Mouse (Mus musculus): Measurements from ENCODE around the gene Tmem163. TPM values are rescaled to one million over a fixed set of nuclear protein-coding genes. Genes with fewer than 3 reads are reported as not detected.

The Tmem163 gene
- total and polyA plus RNA-seq, 3 experiments = 5.2 to 21.6 (median 6.5) TPM

DNA sequence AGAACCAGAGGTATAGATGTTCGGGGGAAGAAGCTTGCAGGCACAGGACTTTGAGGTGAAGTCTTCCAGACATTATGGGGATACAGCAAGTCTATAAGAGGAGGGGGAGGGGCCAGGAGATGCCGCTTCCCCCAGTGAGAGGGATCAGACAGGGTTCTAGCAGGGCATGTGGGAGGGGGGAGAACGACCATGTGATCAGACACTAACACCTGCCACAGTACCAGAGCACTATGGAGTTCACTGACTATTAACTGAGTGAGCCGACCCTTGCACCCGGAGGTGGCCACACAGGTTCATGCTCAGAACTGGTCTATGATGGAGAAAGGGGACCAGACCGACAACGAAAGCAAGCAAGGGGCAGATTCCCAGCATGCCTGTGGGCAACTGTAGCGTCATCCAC, 156.0 kb downstream of the Tmem163 start:
- Histone ChIP-seq H3K4me3 (no peak overlapping the region), H3K27ac (no peak overlapping the region), H3K9ac (ENCODE audit: low read depth, low read length) (no peak overlapping the region), H3K36me3 (ENCODE audit: control insufficient read depth, insufficient read depth, low read length) (no peaks in the 10 kb centered on the region), H3K27me3 (ENCODE audit: control insufficient read depth, insufficient read depth, low read length) (no peaks in the 10 kb centered on the region), H3K4me1 (ENCODE audit: control insufficient read depth, insufficient read depth, low read length) (no peaks in the 10 kb centered on the region), H3K79me2 (replicated peaks; ENCODE audit: control insufficient read depth, insufficient read depth, low read length) (no peaks in the 10 kb centered on the region)
- TF ChIP-seq CTCF (IDR thresholded peaks at IDR 0.05) (no peak), EP300 (IDR thresholded peaks at IDR 0.05; ENCODE audit: insufficient read depth, low read depth, low read length) (no peak), POLR2A (IDR thresholded peaks at IDR 0.05; ENCODE audit: insufficient read depth, low read depth, low read length) (no peak)
- intact Hi-C loops (cut with DNase I) = no loop called here
- no peak for DNase-seq
- WGBS = 73% methylated on average over 8 of the region's 8 CpGs

DNA sequence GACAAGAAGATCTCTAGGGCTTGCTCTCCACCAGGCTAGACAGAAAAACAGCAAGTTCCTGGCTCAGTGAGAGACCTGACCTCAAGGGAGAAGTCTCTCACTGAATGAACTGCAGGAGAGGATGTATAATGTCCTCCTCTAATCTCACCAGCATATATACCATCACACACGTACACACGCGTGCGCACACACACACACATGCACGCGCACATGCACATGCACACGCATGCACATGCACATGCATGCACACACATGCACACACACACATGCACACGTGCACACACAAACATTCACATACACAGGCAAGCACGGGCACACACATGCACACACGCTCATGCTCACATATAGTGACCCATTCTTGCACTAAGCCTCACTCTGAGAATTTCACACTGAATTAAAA, 164.5 kb downstream of the Tmem163 start:
- 98% methylated on average over 10 of the region's 10 CpGs for WGBS

DNA sequence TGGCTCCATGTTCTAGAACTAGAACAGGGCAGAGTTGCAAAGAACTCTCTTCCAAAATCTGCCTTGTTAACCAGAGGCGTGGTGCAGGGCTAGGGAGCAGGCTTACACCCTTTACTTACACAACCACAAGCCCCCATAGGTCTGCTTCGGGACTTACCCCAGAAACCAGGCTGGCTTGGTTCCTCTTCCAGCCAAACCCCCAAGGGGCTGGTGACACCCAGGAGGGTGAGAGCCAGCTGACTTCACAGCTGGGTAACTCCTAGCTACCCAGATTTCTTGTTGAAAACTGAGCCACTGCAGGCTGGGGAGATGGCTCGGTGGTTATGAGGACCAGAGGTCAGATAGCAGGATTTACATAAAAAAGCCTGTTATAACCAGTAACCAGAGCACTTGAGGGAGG, 164.9 kb downstream of the Tmem163 start:
- intact Hi-C loops (cut with DNase I) = no loop called here
- 75% methylated on average over 3 of the region's 3 CpGs for whole genome bisulfite sequencing

More for the DNA sequence above, 164.5 kb downstream of the Tmem163 start:
- Histone ChIP-seq H3K9ac (ENCODE audit: low read depth, low read length) (no peak overlapping the region), H3K4me1 (ENCODE audit: control insufficient read depth, insufficient read depth, low read length) (peaks cover 3% of the 10 kb centered on the region), H3K36me3 (ENCODE audit: control insufficient read depth, insufficient read depth, low read length) (no peaks in the 10 kb centered on the region), H3K27me3 (ENCODE audit: control insufficient read depth, insufficient read depth, low read length) (no peaks in the 10 kb centered on the region), H3K79me2 (replicated peaks; ENCODE audit: control insufficient read depth, insufficient read depth, low read length) (no peaks in the 10 kb centered on the region), H3K27ac (no peak overlapping the region), H3K4me3 (no peak overlapping the region)
- DNase-seq = no peak
- intact Hi-C loops (cut with DNase I) = no loop called here
- TF ChIP-seq POLR2A (IDR thresholded peaks at IDR 0.05; ENCODE audit: insufficient read depth, low read depth, low read length) = no peak
- TF ChIP-seq CTCF (IDR thresholded peaks at IDR 0.05) = no peak
- no peak for TF ChIP-seq EP300 (IDR thresholded peaks at IDR 0.05; ENCODE audit: insufficient read depth, low read depth, low read length)

DNA sequence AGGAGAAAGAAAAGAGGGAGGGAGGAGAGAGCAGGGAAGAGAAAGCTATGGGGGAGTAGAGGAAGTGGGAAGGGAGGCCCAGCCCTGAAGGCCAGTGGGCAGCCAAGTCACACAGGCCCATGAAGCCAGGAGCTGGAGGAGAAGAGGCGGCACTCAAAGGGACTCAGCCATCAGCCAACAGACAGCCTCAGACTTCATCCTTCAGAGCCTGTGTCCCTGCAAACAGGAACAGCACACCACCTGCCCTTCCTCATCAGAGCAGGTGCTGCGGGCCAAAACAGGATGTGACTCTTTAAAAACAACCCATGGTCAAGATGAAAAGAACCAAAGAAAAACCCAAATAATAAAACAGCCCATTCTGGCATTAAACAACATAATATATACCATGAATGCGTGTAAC, 165.7 kb downstream of the Tmem163 start:
- no peak overlapping the region for H3K4me3 ChIP-seq
- H3K36me3 ChIP-seq (ENCODE audit: control insufficient read depth, insufficient read depth, low read length) = no peaks in the 10 kb centered on the region
- no peaks in the 10 kb centered on the region for H3K79me2 ChIP-seq (replicated peaks; ENCODE audit: control insufficient read depth, insufficient read depth, low read length)
- no peak overlapping the region for H3K9ac ChIP-seq (ENCODE audit: low read depth, low read length)
- TF ChIP-seq EP300 (IDR thresholded peaks at IDR 0.05; ENCODE audit: insufficient read depth, low read depth, low read length) (no peak), CTCF (IDR thresholded peaks at IDR 0.05) (no peak), POLR2A (IDR thresholded peaks at IDR 0.05; ENCODE audit: insufficient read depth, low read depth, low read length) (no peak)
- intact Hi-C loops (cut with DNase I) = no loop called here
- no peaks in the 10 kb centered on the region for H3K27me3 ChIP-seq (ENCODE audit: control insufficient read depth, insufficient read depth, low read length)
- no peak for DNase-seq
- no peak overlapping the region for H3K27ac ChIP-seq
- 79% methylated on average over 3 of the region's 3 CpGs for WGBS
- peaks cover 3% of the 10 kb centered on the region for H3K4me1 ChIP-seq (ENCODE audit: control insufficient read depth, insufficient read depth, low read length)

More for the DNA sequence above, 164.9 kb downstream of the Tmem163 start:
- no peaks in the 10 kb centered on the region for H3K36me3 ChIP-seq (ENCODE audit: control insufficient read depth, insufficient read depth, low read length)
- TF ChIP-seq CTCF (IDR thresholded peaks at IDR 0.05) = no peak
- no peak for TF ChIP-seq POLR2A (IDR thresholded peaks at IDR 0.05; ENCODE audit: insufficient read depth, low read depth, low read length)
- TF ChIP-seq EP300 (IDR thresholded peaks at IDR 0.05; ENCODE audit: insufficient read depth, low read depth, low read length) = no peak
- no peaks in the 10 kb centered on the region for H3K79me2 ChIP-seq (replicated peaks; ENCODE audit: control insufficient read depth, insufficient read depth, low read length)
- H3K27me3 ChIP-seq (ENCODE audit: control insufficient read depth, insufficient read depth, low read length) = no peaks in the 10 kb centered on the region
- DNase-seq = peak in 1 of 2 experiments; percentile 46
- no peak overlapping the region for H3K4me3 ChIP-seq
- H3K4me1 ChIP-seq (ENCODE audit: control insufficient read depth, insufficient read depth, low read length) = peaks cover 3% of the 10 kb centered on the region
- H3K9ac ChIP-seq (ENCODE audit: low read depth, low read length) = no peak overlapping the region
- no peak overlapping the region for H3K27ac ChIP-seq

DNA sequence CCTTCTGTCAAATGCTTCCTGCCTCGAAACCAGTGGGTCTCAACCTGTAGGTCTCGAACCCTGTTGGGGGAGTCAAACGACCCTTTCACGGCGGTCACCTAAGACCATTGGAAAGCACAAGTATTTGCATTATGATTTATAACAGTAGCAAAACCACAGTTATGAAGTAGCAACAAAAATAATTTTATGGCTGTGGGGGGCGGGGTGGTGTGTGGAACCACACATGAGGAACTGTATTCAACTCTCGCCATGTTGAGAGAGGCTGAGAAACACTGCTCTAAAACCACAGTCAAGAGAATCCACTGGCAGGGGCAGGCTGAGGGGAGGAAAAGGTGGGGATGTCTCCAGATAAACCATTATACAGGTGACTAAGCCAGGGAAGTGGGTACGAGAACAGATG, 166.2 kb downstream of the Tmem163 start:
- Histone ChIP-seq H3K4me3 (no peak overlapping the region), H3K36me3 (ENCODE audit: control insufficient read depth, insufficient read depth, low read length) (no peaks in the 10 kb centered on the region), H3K79me2 (replicated peaks; ENCODE audit: control insufficient read depth, insufficient read depth, low read length) (no peaks in the 10 kb centered on the region), H3K4me1 (ENCODE audit: control insufficient read depth, insufficient read depth, low read length) (peaks cover 3% of the 10 kb centered on the region), H3K9ac (ENCODE audit: low read depth, low read length) (no peak overlapping the region), H3K27me3 (ENCODE audit: control insufficient read depth, insufficient read depth, low read length) (no peaks in the 10 kb centered on the region), H3K27ac (no peak overlapping the region)
- intact Hi-C loops (cut with DNase I) = no loop called here
- no peak for DNase-seq
- 84% methylated on average over 8 of the region's 8 CpGs for WGBS
- TF ChIP-seq EP300 (IDR thresholded peaks at IDR 0.05; ENCODE audit: insufficient read depth, low read depth, low read length) = no peak
- no peak for TF ChIP-seq POLR2A (IDR thresholded peaks at IDR 0.05; ENCODE audit: insufficient read depth, low read depth, low read length)
- no peak for TF ChIP-seq CTCF (IDR thresholded peaks at IDR 0.05)

DNA sequence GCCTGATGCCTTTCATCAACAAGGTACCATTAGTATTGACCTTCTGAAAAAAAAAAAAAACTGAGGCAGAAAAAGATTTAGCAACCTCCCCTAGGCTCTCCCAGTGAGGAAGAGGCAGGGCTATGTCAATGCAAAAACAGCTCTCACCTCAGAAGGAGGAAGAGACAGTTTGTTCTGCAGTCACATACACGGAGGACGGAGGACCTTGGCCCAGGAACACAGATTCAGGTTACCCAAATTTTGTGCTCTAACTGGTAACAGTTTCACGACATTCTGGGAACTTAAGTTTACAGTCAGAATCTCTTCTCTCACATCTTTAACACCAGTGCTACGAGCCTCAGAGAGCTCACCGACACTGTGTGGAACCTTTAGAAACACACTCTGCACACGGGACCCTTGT, 166.6 kb downstream of the Tmem163 start:
- Histone ChIP-seq H3K9ac (ENCODE audit: low read depth, low read length) (no peak overlapping the region), H3K4me1 (ENCODE audit: control insufficient read depth, insufficient read depth, low read length) (peaks cover 3% of the 10 kb centered on the region), H3K36me3 (ENCODE audit: control insufficient read depth, insufficient read depth, low read length) (no peaks in the 10 kb centered on the region), H3K4me3 (no peak overlapping the region), H3K27ac (no peak overlapping the region), H3K79me2 (replicated peaks; ENCODE audit: control insufficient read depth, insufficient read depth, low read length) (no peaks in the 10 kb centered on the region), H3K27me3 (ENCODE audit: control insufficient read depth, insufficient read depth, low read length) (no peaks in the 10 kb centered on the region)
- intact Hi-C loops (cut with DNase I) = no loop called here
- TF ChIP-seq EP300 (IDR thresholded peaks at IDR 0.05; ENCODE audit: insufficient read depth, low read depth, low read length) = no peak
- TF ChIP-seq CTCF (IDR thresholded peaks at IDR 0.05) = no peak
- TF ChIP-seq POLR2A (IDR thresholded peaks at IDR 0.05; ENCODE audit: insufficient read depth, low read depth, low read length) = no peak
- 73% methylated on average over 6 of the region's 6 CpGs for WGBS
- no peak for DNase-seq

Measured in heart, adult 2 months (tissue).